Mouse (Mus musculus) Patski (cell line): Measurements from ENCODE around the gene Slc35b4. TPM values are rescaled to one million over a fixed set of nuclear protein-coding genes. Genes with fewer than 3 reads are reported as not detected.

Experiments used
- ATAC-seq: fragments of 100-300 bp; one replicate; pipeline ENCODE4 v1.8.0; 2021
- CTCF ChIA-PET: fragments of 350-600 bp; sonication (Branson Sonifier 250); formaldehyde crosslinking; loops from one replicate; lab custom pipeline; 2022; ENCODE audit warnings: inconsistent platforms; lab: Charles Lee
- POLR2A ChIA-PET: fragments of 350-600 bp; sonication (Branson Sonifier 250); formaldehyde crosslinking; loops from one replicate; lab custom pipeline; 2022; ENCODE audit warnings: antibody characterized with exemption, inconsistent platforms; lab: Charles Lee
- DNase-seq: peaks from one replicate; pipeline ENCODE4 v3.0.0-alpha.2; 2011; ENCODE audit warnings: low read depth, low spot score
- H3K27me3 ChIP-seq: fragments of 371-371 bp; one replicate; pipeline ENCODE4 v1.5.1; 2021
- CTCF ChIP-seq: fragments of 100-300 bp; IDR thresholded peaks from one replicate; pipeline ENCODE4 v1.5.1; 2021
- in situ Hi-C: fragments of 300-500 bp; cut with MboI; formaldehyde crosslinking; loops from 3 replicates; pipeline ENCODE4 v1.11.1; 2018; ENCODE audit warnings: low pct_unique_long_range_greater_than_20kb, mixed read lengths
- polyA plus RNA-seq: library from polyadenylated mRNA; unstranded; gene quantifications from one replicate; pipeline ENCODE4 v1.2.3, GENCODE M21; 2021

The Slc35b4 gene
- 94.3 TPM for polyA plus RNA-seq

DNA sequence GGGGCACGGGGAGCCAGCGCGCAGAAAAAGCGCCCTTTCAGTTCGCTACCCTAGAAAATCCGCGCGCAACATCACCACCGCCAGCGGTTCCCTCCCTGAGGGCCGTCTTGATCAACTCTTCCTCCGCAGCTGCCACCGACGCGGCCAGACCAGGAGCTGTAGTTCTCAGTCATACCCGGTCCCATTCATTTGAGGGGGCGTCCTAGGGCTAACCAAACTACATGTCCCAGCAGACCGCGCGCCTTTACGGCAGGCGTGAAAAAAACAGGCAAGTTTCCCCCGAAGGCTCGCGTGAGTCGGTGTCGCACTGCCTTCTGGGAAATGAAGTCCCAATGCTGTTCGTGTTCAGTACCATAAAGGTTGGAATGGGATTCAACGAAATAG lies at the start of gene Slc35b4:
Gene Slc35b4, minus strand, starts transcription at position 248 of the 384 bp plus-strand sequence.
- no peaks in the 10 kb centered on the region for H3K27me3 ChIP-seq
- POLR2A ChIA-PET = no interaction called here
- TF ChIP-seq CTCF = no peak
- peak; percentile 79 for DNase-seq
- in situ Hi-C loops = loop anchor here (10.0 kb wide), 1 partner anchor 98 kb away; no protein-coding TSS in a partner anchor
- peak; percentile 97 for ATAC-seq
- CTCF ChIA-PET = interaction anchor here (1.7 kb wide), 1 partner anchor 9 kb away, joined by 5 read pairs; no protein-coding TSS in a partner anchor

DNA sequence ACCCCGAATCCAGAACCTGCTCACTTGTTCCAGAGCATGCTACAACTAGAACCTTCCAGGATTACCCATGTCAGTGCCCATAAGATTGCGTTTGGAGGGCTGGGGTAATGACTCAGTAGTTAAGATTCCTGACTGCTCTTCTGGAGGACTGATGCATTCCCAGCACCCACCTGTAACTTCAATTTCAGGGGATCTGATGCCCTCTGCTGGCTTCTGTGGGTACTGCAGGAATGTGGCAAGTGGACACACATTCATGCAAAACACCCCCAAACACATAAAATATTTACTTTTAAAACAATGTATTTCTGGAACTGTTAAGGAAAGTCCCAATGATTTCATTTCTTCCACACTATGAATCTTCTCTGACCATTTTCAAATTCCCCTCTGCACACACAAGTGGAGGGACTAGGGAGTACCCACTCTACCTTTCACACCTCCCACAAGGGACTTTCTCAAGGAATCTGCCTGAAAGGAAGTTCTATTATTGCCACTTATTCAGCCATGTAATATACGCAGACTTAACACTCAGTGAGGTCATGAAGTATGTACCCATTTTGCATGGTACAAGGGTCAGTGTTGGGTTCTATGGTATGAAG lies 48.2 kb upstream of the Slc35b4 start:
- ChIA-PET POLR2A (no interaction called here), CTCF (no interaction called here)
- no peaks in the 10 kb centered on the region for H3K27me3 ChIP-seq
- peak; percentile 59 for TF ChIP-seq CTCF
- no peak for DNase-seq
- no peak for ATAC-seq
- in situ Hi-C loops = no loop called here

DNA sequence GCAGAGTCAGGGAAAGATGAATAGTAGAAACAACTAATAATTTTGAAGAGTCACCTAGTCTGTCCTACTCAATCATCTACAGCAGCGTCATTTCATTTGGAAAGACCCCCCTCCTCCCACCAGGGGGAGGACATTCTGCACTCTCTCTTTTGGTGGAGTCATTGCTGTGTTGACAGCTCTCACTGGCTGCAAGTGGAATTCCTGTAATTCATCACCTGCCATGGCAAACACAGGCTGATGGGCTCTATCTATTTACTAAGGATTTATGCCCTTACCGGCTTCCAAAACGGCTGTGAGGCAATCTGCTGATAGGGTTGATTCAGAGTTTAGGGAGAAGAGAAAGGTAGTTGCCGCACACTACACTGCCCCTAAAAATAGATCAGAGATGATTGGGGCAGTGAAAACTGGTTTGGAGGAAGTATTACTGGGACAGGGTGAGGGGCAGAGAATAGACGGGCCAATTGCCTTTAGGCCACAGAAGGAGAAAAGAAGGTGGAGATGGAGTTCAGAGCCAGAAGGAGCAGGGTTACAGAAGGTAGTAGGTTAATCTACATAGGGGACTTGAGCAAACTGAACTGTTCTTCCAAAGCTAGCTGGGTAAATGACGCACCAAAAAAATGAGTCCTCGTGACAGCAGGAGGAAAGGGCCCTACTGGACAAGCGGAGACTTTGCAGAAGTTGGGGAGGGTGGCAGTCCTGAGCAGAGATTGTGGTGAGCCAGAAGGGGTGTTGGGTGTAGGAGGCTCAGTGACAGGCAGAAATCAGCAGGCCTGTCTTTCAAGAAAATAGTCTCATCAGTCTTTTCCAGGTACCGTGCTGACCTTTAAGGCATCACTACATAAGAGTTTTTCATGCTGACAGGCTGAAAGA lies 39.8 kb upstream of the Slc35b4 start:
- DNase-seq = no peak
- ChIA-PET POLR2A (no interaction called here), CTCF (no interaction called here)
- ATAC-seq = no peak
- H3K27me3 ChIP-seq = peaks cover 2% of the 10 kb centered on the region
- in situ Hi-C loops = no loop called here
- TF ChIP-seq CTCF = no peak

DNA sequence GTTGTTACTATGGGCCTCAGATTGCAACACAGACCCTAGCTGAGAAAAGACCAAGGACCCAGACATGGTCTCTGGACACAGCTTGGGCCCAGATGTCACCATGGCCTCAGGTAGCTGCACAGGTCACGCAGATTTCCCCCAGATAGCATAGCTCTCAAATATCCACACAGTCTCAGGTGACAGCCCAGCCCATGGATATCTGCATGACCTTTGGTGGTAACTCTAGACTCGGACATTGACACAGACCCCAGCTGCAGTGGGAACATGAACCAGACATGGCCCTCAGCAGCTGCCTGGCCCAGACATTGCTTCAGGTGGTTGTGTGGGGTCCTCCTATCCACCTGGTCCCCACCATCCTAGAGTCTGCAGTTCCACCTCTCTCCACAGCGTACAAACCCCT lies 28.8 kb upstream of the Slc35b4 start:
- ChIA-PET POLR2A (no interaction called here), CTCF (interaction anchor here (1.1 to 1.8 kb wide), 3 partner anchors 9 to 23 kb away, joined by 3 to 5 read pairs (median 4); no protein-coding TSS in a partner anchor)
- ATAC-seq (no peak), DNase-seq (no peak)
- in situ Hi-C loops = no loop called here
- H3K27me3 ChIP-seq = peaks cover 5% of the 10 kb centered on the region
- TF ChIP-seq CTCF = no peak

DNA sequence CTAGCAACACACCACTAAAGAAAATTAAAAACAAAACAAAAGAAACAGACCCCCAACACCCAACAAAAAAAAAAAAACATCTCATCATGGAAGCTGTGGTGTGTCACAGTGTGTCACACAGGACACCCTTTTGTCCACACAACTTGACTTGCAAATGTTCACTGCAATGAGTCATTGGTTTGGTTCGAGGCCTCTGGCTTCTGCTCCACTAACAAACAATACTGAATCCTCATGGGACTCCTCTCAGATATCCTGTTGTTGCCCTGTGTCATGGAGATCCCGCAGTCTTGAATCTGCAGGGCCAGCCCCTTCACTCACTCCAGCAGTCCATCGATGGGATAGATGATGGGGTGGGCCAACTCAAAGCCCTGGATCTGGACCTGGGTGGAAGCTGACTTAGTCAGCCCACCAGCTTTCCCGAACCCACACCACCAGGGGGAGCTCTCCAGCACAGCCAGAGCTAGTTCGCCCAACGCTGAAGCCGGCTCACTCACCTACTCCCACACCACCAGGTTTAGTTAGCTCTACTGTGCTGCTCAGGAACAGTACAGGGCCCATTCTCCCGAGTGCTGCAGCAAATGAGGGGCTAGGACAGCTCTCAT lies 28.2 kb upstream of the Slc35b4 start:
- peak; percentile 37 for TF ChIP-seq CTCF
- in situ Hi-C loops = no loop called here
- CTCF ChIA-PET = interaction anchor here (1.1 to 1.8 kb wide), 3 partner anchors 9 to 24 kb away, joined by 3 to 5 read pairs (median 4); no protein-coding TSS in a partner anchor
- DNase-seq = no peak
- H3K27me3 ChIP-seq = peaks cover 1% of the 10 kb centered on the region
- no peak for ATAC-seq
- POLR2A ChIA-PET = no interaction called here

DNA sequence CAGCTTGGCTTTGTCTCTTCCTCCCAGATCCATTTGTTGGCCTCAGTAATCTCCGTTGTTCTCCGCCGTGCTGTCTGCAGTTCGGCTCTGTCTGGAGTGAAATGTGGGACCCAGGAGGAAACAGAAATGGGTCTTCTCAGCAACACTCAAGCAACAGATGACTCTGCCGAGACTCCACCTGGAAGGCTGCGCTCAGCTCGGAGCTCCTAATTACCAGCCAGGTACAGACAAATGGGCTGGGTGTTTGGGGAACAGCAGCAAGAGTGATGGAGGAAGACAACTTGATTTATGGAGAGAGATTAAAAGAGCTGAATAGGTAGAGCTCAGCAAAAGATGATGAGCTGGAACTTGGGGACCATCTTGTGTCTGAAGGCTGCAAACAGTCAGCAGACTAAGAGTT lies 26.6 kb upstream of the Slc35b4 start:
- in situ Hi-C loops = no loop called here
- DNase-seq = no peak
- TF ChIP-seq CTCF = no peak
- no peaks in the 10 kb centered on the region for H3K27me3 ChIP-seq
- ChIA-PET CTCF (interaction anchor here (1.8 kb wide), 1 partner anchor 10 kb away, joined by 4 read pairs; no protein-coding TSS in a partner anchor), POLR2A (no interaction called here)
- no peak for ATAC-seq

DNA sequence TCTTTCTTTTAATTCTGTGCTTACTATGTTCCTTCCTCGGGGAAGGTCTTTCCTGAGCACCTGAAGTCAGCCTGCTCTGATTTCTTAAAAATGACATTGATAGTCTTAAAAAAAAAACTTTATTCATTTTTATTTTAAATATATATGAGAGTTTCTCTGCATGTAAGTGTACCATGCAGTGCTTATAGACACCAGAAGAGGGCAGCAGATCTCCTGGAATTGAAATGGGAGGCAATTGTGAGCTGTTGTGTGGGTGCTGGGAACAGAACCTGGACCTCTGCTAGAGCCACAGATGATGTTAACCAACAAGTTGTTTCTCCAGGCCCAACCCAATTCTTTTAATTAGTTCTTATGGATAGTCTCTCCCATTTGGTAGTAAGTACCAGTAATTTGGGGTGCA lies 18.1 kb upstream of the Slc35b4 start:
- H3K27me3 ChIP-seq = no peaks in the 10 kb centered on the region
- in situ Hi-C loops = loop anchor here (5.0 to 10.0 kb wide), 2 partner anchors 82 to 260 kb away; no protein-coding TSS in a partner anchor
- ATAC-seq (no peak), DNase-seq (no peak)
- CTCF ChIA-PET = interaction anchor here (0.9 to 3.4 kb wide), 9 partner anchors 9 to 150 kb away, joined by 3 to 22 read pairs (median 7); no protein-coding TSS in a partner anchor
- POLR2A ChIA-PET = interaction anchor here (0.7 kb wide), 1 partner anchor 1373 kb away, joined by 3 read pairs; no protein-coding TSS in a partner anchor
- TF ChIP-seq CTCF = peak; percentile 69

DNA sequence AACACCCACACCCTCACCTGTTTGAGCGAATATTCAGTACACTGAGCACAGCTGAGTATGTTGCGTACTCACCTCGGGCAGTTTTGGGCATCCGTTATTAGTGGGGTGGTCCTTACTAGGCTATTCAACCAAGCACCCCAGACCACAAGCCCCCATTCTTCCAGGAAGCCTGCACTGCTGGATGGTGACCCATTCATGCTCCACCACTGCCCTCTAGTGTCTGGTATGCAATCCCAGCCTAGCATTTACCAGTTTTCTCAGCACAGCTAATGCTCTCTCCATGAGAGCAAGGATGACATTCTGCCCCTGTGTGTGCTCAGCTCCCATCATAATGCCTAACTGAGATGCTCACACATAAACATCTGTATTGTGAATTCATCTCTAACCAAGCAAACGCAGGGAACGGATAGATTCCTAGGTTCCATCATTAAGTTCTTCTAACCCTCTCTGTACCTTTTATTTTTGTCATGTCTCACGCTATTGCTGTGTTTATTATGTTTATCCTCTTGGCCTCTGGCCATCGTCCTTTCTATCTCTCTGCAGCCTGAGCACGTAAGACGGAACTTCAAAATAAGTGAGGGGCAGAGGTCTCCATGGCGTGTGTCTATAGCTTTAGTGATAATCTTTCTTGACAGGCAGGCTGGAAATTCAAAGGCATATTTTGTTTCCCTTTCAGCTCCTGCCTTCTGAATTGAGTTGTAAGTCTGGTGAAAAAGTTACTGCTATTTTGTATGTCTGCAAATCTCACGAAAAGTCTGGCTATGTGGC lies 17.0 kb upstream of the Slc35b4 start:
- in situ Hi-C loops = loop anchor here (10.0 kb wide), 1 partner anchor 259 kb away; no protein-coding TSS in a partner anchor
- DNase-seq (no peak), ATAC-seq (peak; percentile 83)
- CTCF ChIA-PET = interaction anchor here (0.6 to 3.4 kb wide), 21 partner anchors 8 to 390 kb away, joined by 3 to 23 read pairs (median 4); no protein-coding TSS in a partner anchor
- H3K27me3 ChIP-seq = no peaks in the 10 kb centered on the region
- POLR2A ChIA-PET = no interaction called here
- peak; percentile 95 for TF ChIP-seq CTCF

DNA sequence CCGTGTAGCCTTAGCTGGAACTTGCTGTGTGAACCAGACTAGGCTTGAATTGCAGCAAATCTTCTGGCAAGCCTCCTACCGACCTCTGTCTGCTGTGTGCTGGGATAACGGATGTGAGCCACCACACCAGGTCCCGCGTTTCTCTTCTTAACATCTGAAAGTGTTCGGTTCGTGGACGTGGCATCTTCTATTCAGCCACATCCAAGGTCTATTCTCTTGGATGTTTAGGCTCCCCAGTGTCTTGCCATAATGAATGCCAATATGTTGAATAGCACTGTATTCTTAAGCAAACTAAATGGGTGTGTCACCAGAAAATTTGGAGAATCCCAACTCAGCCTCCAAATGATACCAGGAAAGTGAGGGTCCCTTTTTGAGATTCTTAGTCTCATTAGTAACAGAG lies 14.5 kb upstream of the Slc35b4 start:
- ATAC-seq (no peak), DNase-seq (no peak)
- no peak for TF ChIP-seq CTCF
- ChIA-PET CTCF (no interaction called here), POLR2A (no interaction called here)
- no peaks in the 10 kb centered on the region for H3K27me3 ChIP-seq
- in situ Hi-C loops = loop anchor here (10.0 kb wide), 1 partner anchor 257 kb away; no protein-coding TSS in a partner anchor
